Mouse (Mus musculus) limb, embryonic 15.5 days (tissue): ENCODE results near the gene Hacl1. TPM values are rescaled to one million over a fixed set of nuclear protein-coding genes. Genes with fewer than 3 reads are reported as not detected.

ENCODE experiments used
- ATAC-seq: fragments of 200-750 bp; cut with Nextera tagmentation; 2 replicates; pipeline ENCODE4 v1.8.0; 2017; ENCODE audit warnings: low read depth, moderate TSS enrichment; ENCODE audit not compliant: insufficient number of reproducible peaks, low FRiP score, low TSS enrichment
- H3K27ac ChIP-seq: fragments of 300-500 bp; sonication (generic); 2 replicates; pipeline ENCODE4 v1.5.1; 2015; ENCODE audit warnings: moderate library complexity, mild to moderate bottlenecking, inconsistent platforms
- H3K27me3 ChIP-seq: fragments of 300-500 bp; sonication (generic); 2 replicates; pipeline ENCODE4 v1.6.1; 2015; ENCODE audit warnings: inconsistent platforms
- H3K36me3 ChIP-seq: fragments of 300-500 bp; sonication (generic); 2 replicates; pipeline ENCODE4 v1.6.1; 2015; ENCODE audit warnings: inconsistent platforms
- H3K4me1 ChIP-seq: fragments of 300-500 bp; sonication (generic); 2 replicates; pipeline ENCODE4 v1.6.1; 2015; ENCODE audit warnings: inconsistent platforms
- H3K4me2 ChIP-seq: fragments of 300-500 bp; sonication (generic); 2 replicates; pipeline ENCODE4 v1.6.1; 2015; ENCODE audit warnings: mild to moderate bottlenecking, inconsistent platforms
- H3K4me3 ChIP-seq: fragments of 300-500 bp; sonication (generic); 2 replicates; pipeline ENCODE4 v1.5.1; 2015; ENCODE audit warnings: mild to moderate bottlenecking, inconsistent platforms
- H3K9ac ChIP-seq: fragments of 300-500 bp; sonication (generic); 2 replicates; pipeline ENCODE4 v1.6.1; 2015; ENCODE audit warnings: inconsistent platforms
- H3K9me3 ChIP-seq: fragments of 300-500 bp; sonication (generic); 2 replicates; pipeline ENCODE4 v1.6.1; 2016; ENCODE audit warnings: inconsistent platforms
- WGBS: fragments of 180-500 bp; shearing (Covaris S2); methylation state at CpG from one replicate; pipeline ENCODE4 v1.1.7; 2015; 5-methylcytosine and 5-hydroxymethylcytosine counted together
- polyA plus RNA-seq: library from polyadenylated mRNA; unstranded; fragments of >200 nt; fragmentation: Nextera tagmentation; extraction: Ambion mirVana; gene quantifications from 2 replicates; pipeline ENCODE4 v1.2.1, GENCODE M21; 2015

The Hacl1 gene
- polyA plus RNA-seq, 1 experiment from 2014 or later: 14.7 TPM

DNA sequence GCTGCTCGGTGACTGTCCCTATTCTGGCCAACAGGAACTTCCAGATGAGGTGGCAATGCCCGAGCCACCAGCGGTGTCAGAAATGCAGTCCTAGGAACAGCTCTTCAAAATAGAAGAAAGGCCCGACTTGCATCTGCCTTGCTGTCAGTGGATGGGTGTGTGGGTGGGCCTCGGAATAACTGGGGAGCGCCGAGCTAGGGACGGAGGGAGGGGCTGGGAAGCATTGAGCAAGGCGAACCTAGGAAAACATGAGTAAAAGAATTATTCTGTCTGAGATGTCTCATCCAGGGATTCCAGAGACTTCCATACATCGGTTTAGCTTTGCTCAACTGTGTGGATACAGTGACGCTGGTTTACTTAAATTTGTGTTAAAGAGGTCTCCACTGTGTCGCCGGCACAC, 27.2 kb upstream of the Hacl1 start:
- 75% methylated on average over 13 of the region's 13 CpGs for WGBS
- H3K27me3 ChIP-seq: no peaks in the 10 kb centered on the region
- ATAC-seq: no peak
- peaks cover 76% of the 10 kb centered on the region for H3K4me1 ChIP-seq
- no peaks in the 10 kb centered on the region for H3K9me3 ChIP-seq
- H3K9ac ChIP-seq: no peak overlapping the region
- H3K4me3 ChIP-seq: no peak overlapping the region
- H3K27ac ChIP-seq: peak overlapping the region; percentile 85
- peaks cover 13% of the 10 kb centered on the region; the same call in 1 of the 2 replicates for H3K36me3 ChIP-seq
- no peak overlapping the region for H3K4me2 ChIP-seq

DNA sequence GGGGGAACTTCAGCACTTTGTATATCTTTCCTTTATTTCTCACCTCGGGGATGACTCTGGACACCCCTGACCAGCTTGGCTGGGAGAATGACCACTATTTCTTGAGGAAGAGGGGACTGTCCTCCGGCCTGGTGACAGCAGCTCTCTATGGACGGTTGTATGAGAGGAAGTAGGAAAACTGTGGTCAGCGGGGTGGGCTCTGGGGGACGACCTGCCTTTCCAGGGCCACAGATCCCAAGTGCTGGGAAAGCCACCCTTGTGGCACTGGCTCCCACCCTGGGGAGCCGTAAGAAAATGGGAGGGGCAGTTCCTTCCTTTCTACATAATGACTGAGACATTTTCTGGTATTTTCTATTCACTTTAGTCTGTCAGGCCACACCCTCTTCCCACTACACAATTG, 26.7 kb upstream of the Hacl1 start:
- ATAC-seq: no peak
- Histone ChIP-seq H3K4me1 (peaks cover 78% of the 10 kb centered on the region), H3K4me2 (no peak overlapping the region), H3K36me3 (peaks cover 13% of the 10 kb centered on the region; the same call in 1 of the 2 replicates), H3K4me3 (no peak overlapping the region), H3K27ac (peak overlapping the region; percentile 85), H3K27me3 (no peaks in the 10 kb centered on the region), H3K9me3 (no peaks in the 10 kb centered on the region), H3K9ac (no peak overlapping the region)
- WGBS: 78% methylated on average over 6 of the region's 6 CpGs

DNA sequence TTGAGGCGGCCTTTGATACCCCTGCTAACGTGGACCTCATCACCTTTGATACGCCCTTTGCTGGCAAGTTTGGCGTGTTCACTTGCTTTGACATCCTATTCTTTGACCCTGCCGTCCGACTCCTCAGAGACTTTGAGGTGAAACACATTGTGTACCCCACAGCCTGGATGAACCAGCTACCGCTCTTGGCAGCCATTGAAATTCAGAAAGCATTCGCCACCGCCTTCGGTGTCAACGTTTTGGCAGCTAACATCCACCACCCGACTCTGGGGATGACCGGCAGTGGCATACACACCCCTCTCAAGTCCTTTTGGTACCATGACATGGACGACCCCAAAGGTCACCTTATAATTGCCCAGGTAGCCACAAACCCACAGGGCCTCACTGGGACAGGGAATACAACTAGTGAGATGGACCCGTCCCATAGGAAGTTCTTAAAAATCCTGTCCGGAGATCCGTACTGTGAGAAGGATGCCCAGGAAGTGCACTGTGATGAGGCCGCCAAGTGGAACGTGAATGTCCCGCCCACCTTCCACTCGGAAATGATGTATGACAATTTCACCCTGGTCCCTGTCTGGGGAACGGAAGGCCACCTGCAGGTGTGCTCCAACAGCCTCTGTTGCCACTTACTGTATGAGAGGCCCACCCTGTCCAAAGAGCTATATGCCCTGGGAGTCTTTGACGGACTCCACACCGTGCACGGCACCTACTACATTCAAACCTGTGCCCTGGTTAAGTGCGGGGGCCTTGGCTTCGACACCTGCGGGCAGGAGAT, 26.0 kb upstream of the Hacl1 start:
- H3K4me3 ChIP-seq: no peak overlapping the region
- no peak overlapping the region for H3K4me2 ChIP-seq
- ATAC-seq: no peak
- peaks cover 13% of the 10 kb centered on the region; the same call in 1 of the 2 replicates for H3K36me3 ChIP-seq
- H3K27ac ChIP-seq: 0 out of 2 replicates have a peak overlapping the region, but pooled peaks have one; percentile 85
- 96% methylated on average over 28 of the region's 28 CpGs for WGBS
- no peak overlapping the region for H3K9ac ChIP-seq
- H3K9me3 ChIP-seq: no peaks in the 10 kb centered on the region
- peaks cover 84% of the 10 kb centered on the region for H3K4me1 ChIP-seq
- no peaks in the 10 kb centered on the region for H3K27me3 ChIP-seq

DNA sequence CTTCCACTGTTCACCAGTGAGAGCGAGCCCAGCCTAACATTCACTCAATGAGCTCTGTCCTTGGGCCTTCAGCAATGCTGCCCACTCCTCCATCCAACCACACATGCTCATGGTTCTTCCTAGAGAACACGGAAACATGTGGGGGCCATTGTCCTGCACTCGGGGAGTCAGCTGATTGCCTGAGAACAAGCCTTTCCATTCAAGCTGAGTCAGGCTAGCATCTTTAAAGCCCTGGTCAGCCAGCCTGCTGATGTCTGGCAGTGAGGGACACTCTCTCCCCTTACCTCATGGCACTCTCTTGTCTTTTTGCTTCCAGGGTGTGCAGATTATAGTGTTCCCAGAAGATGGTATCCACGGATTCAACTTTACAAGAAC, 24.5 kb upstream of the Hacl1 start:
- 73% methylated on average over 4 of the region's 4 CpGs for WGBS
- peaks cover 13% of the 10 kb centered on the region; the same call in 1 of the 2 replicates for H3K36me3 ChIP-seq
- H3K27ac ChIP-seq: peak overlapping the region; percentile 98
- H3K27me3 ChIP-seq: no peaks in the 10 kb centered on the region
- H3K9ac ChIP-seq: no peak overlapping the region
- no peak overlapping the region for H3K4me3 ChIP-seq
- ATAC-seq: no peak
- H3K4me1 ChIP-seq: peaks cover 86% of the 10 kb centered on the region
- no peaks in the 10 kb centered on the region for H3K9me3 ChIP-seq
- H3K4me2 ChIP-seq: no peak overlapping the region

DNA sequence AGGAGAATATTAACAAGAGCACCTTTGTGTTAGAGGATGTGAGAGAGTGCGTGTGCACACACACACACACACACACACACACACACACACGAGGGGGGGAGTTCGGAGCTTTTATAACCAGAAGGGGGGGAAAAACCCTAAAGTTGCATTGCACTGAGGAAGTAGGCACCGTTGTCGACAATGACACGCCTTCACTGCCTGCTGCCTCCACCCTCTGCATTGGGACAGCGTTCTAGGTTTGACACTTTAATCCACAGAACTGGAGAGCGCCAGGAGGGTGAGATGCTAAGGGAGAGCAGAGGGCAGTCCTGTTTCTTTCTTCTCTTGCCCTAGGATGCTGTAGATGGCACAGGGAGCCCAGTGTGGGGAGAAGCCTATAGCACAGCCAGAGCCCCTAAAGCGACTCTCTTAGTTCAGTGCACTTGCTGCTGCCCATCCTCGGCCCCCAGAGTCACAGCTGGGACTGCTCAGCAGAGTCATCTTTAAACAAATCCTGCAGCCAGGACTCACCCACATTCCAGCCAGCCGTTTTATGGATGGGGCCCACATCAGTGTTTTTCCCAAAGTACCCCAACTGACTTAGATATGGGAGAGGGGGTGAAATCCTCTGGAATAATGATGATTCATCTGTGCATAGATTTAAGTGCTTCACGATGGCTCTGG, 23.9 kb upstream of the Hacl1 start:
- ATAC-seq: no peak
- Histone ChIP-seq H3K36me3 (peaks cover 13% of the 10 kb centered on the region; the same call in 1 of the 2 replicates), H3K4me1 (peaks cover 86% of the 10 kb centered on the region), H3K9me3 (no peaks in the 10 kb centered on the region), H3K27ac (peak overlapping the region; percentile 98), H3K27me3 (no peaks in the 10 kb centered on the region), H3K4me3 (no peak overlapping the region), H3K9ac (no peak overlapping the region), H3K4me2 (no peak overlapping the region)
- 51% methylated on average over 12 of the region's 12 CpGs for WGBS

DNA sequence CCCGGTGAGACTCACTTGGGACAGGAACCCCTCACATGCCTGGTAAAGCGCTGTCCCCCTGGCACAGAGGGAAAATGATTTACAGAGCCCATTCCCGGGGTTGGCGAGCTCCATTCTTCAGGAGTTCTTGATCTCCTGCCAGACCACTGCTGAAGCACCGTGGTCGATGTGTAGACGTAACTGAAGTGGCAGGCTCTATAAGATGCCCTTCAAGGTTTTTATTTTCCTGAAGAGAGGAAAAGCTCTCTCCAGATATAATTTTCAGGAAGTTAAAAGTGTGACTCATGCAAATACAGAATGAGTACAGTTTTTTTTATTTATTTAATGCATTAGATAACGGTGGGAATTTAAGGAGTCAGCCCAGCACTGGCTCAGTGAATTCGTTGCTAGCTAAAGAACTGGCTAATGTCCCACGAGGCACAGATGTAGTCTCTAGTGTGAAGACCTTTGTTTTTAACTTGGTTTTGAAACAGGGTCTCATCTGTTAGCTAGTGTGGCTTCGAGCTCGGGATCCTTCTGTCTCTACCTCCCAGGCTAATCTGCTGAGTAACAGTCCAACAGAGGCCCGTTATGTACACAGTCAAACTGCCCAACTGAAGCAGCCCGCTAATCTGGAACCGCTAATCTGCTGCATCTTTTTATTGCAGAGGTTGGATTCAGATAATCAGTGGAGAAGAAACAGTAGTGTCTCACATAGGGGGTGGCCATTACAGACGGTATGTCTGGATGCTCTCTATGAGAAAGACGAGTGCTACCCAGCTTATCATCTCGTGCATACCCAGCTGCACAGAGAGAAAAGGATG, 23.2 kb upstream of the Hacl1 start:
- 44% methylated on average over 18 of the region's 18 CpGs for WGBS
- H3K9me3 ChIP-seq: no peaks in the 10 kb centered on the region
- H3K4me2 ChIP-seq: no peak overlapping the region
- H3K36me3 ChIP-seq: peaks cover 13% of the 10 kb centered on the region; the same call in 1 of the 2 replicates
- H3K9ac ChIP-seq: no peak overlapping the region
- no peak for ATAC-seq
- H3K27ac ChIP-seq: peak overlapping the region; percentile 98
- H3K27me3 ChIP-seq: no peaks in the 10 kb centered on the region
- no peak overlapping the region for H3K4me3 ChIP-seq
- H3K4me1 ChIP-seq: peaks cover 86% of the 10 kb centered on the region

DNA sequence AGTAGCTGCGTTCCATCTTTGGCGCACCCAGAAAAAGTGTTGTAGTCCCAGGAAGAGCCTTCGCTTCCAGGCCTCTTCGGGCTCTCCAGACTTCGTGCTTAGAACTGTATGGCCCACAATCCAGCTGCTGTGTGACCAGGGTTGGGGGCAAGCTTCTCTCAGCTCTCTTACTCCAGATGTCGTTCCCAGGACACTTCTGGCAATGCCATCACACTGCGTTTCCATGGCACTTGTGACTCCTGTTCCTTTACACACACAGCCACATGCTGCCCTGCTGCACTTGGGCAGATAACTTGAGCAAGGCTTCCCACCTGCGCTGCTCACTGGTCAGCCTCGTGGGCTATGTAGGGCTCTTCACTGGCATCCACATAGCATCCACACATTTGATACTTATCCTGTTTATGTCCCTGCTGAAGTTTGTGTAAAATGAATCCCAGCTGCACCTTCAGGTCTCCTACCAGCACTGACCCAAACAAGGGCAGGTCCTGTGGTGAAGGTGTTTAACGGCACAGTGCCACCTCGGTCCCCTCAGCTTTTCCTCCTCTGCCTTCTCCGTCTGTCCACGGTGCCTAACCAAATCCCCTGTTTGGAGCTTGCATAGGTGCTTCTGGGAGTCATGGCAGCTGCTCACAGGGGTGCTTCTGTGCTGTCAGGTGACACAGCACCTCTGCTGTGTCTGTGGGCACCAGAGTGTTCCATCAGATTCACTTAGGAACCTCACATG, 22.5 kb upstream of the Hacl1 start:
- WGBS: 71% methylated on average over 13 of the region's 13 CpGs
- Histone ChIP-seq H3K4me2 (no peak overlapping the region), H3K27ac (peak overlapping the region; percentile 98), H3K9me3 (no peaks in the 10 kb centered on the region), H3K4me3 (no peak overlapping the region), H3K36me3 (peaks cover 13% of the 10 kb centered on the region; the same call in 1 of the 2 replicates), H3K4me1 (peaks cover 86% of the 10 kb centered on the region), H3K27me3 (no peaks in the 10 kb centered on the region), H3K9ac (no peak overlapping the region)
- ATAC-seq: no peak

DNA sequence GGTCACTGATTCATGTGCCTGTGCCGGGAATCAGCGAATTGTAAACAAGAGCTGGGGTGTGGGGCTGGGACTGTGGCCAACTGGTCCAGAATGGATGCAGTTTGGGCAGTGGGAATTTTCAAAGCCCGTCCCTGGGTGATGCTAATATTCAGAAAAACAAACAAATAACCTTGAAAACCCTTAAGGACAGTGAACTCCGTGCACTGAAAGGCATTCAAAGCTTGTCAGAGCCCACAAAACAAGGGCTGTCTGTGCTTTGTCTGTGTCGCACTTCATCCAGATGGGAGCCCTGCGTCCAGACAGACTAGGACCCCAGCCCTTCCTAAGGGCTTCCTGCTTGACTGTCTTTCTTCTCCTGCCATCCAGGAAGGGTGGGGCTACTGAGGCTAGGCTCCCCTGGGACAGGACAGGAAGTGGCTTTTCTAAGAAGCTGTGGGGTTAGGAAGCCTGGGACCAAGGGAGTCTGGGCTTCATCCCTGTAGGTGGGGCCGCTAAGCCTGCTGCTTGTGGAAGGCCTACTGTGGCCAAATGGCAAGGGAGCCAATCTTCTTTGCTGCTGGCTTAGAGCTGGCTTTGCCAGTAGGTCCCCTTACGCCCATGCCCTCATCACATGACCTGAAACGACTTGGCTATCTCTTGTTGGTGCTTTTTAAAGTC, 21.6 kb upstream of the Hacl1 start:
- H3K27ac ChIP-seq: peak overlapping the region; percentile 98
- ATAC-seq: no peak
- no peaks in the 10 kb centered on the region for H3K27me3 ChIP-seq
- H3K9ac ChIP-seq: no peak overlapping the region
- H3K4me1 ChIP-seq: peaks cover 86% of the 10 kb centered on the region
- H3K36me3 ChIP-seq: peaks cover 12% of the 10 kb centered on the region; the same call in 1 of the 2 replicates
- peak overlapping the region; percentile 27 for H3K4me3 ChIP-seq
- H3K9me3 ChIP-seq: no peaks in the 10 kb centered on the region
- WGBS: 21% methylated on average over 9 of the region's 9 CpGs
- peak overlapping the region; percentile 44 for H3K4me2 ChIP-seq

DNA sequence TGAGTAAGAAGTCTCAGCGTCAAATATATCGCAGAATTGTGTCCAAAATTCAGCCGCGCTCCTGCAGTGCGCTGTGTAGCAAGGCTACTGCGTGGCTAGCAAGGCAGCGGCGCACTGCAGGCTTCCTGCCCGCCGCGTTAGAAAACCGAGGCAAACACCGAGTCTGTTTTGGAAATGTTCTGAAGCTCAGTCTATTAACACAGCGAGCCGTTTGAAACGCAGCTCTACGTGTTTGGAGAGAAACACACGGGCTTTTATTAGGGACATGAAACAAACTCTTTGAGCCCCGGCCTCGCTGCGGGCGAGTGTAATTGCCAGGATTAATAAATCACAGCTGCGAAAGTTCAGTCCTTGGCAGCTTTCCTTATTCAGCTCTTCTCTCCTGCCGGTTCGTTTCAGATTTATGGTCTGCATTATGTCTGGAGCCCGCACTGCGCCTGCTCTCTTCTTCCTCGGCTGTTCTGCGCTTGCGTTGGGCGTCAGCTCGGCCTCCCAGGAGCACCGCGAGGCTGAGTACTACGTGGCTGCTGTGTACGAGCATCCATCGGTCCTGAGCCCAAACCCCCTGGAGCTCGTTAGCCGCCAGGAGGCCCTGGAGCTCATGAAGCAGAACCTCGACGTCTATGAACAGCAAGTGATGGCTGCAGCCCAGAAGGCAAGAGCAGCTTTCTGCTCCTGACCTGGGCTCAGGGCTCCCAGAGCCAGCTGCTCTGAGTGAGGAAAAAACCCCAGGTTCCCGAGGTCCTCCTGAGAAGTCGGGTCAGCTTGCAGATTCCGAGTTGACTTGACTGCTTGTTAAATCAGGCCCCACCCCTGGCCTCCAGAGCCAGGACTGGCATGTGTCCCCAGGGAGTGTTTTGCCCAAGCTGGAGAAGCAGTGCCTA, 20.8 kb upstream of the Hacl1 start:
- Histone ChIP-seq H3K9ac (no peak overlapping the region), H3K4me2 (peak overlapping the region; percentile 44), H3K27ac (peak overlapping the region; percentile 98), H3K9me3 (no peaks in the 10 kb centered on the region), H3K4me1 (peaks cover 91% of the 10 kb centered on the region), H3K4me3 (peak overlapping the region; percentile 27), H3K27me3 (no peaks in the 10 kb centered on the region), H3K36me3 (peaks cover 4% of the 10 kb centered on the region; the same call in 1 of the 2 replicates)
- 1% methylated on average over 44 of the region's 44 CpGs for WGBS
- ATAC-seq: peak; percentile 90

DNA sequence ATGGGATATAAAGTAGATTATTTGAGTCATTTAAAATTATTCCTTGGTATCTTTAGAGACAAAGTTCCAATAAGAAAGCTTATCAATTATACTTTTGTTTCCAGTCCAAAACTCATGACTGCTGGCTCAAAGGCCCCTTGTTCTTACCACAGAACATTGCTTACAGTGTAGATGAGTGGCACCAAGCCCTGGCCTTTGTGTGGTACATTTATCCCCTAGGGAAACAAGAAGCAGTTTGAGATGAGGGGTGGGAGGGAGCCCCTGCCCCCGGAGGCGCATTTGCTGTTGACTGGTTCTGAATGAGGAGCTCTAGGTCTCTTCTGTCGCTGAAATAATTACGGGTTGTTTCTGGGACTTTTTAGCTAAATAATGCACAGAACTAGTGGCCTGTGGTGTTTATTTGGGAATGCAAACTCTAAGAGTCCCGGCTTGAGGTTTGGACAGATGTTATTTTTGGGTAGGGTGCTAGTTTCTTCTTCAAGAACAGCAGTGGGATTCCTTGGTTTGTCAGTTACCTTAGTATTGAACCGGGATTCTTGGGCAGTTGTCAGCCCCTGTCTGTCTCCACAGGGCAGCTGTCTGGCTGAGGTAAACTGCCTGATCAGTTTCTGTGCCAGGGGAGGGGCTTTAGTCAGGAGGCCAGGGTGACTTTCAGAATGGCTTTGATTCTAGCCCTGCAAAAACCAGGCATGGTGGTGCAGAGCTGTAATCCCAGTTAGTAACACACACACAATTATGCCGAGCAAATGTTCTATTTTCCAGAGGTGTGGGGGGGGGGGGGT, 19.4 kb upstream of the Hacl1 start:
- no peak for ATAC-seq
- Histone ChIP-seq H3K4me3 (no peak overlapping the region), H3K27me3 (no peaks in the 10 kb centered on the region), H3K4me1 (peaks cover 85% of the 10 kb centered on the region), H3K36me3 (no peaks in the 10 kb centered on the region), H3K27ac (peak overlapping the region; percentile 98), H3K9ac (no peak overlapping the region), H3K4me2 (no peak overlapping the region; the same call in 1 of the 2 replicates), H3K9me3 (no peaks in the 10 kb centered on the region)
- WGBS: 31% methylated on average over 7 of the region's 7 CpGs
